Mouse (Mus musculus) activated CD4-positive, CD25-positive, alpha-beta regulatory T cell, adult 4 months (primary cell): ENCODE data around the gene Htatsf1. TPM values are rescaled to one million over a fixed set of nuclear protein-coding genes. Genes with fewer than 3 reads are reported as not detected.

Experiments
- ATAC-seq: one replicate; pipeline ENCODE4 v1.8.0; 2017
- polyA plus RNA-seq, 2 experiments: library from polyadenylated mRNA; unstranded; fragments of 100-300 nt; shearing (Covaris generic); gene quantifications; one replicate each; pipeline ENCODE4 v1.2.1; 2017

The Htatsf1 gene
- 10 to 100 TPM; 23.3 to 30.3 TPM for polyA plus RNA-seq

- ATAC-seq = peak; percentile 80
Observed at GRCm38 (mm10) chrX:57053174-57053992, at the start of gene Htatsf1. Gene Htatsf1 (plus strand): TSS chrX:57053583.

- no peak for ATAC-seq
Observed at GRCm38 (mm10) chrX:57012891-57013290, 40.5 kb upstream of the Htatsf1 start.

GRCm38 (mm10) chrX:57042774-57043173 is 10.6 kb upstream of the Htatsf1 start, which contains the start of gene Brs3:
Gene Brs3 (plus strand): TSS chrX:57043074.
- ATAC-seq = no peak

- no peak for ATAC-seq
Observed at GRCm38 (mm10) chrX:57043869-57044268, 9.5 kb upstream of the Htatsf1 start.

- no peak for ATAC-seq
Observed at GRCm38 (mm10) chrX:57052848-57053173, 572 bp upstream of the Htatsf1 start.

GRCm38 (mm10) chrX:57053993-57054385 is 606 bp downstream of the Htatsf1 start:
- ATAC-seq = peak; percentile 2

GRCm38 (mm10) chrX:57081496-57081895 is 28.1 kb downstream of the Htatsf1 start:
- no peak for ATAC-seq

- no peak for ATAC-seq
Observed at GRCm38 (mm10) chrX:57087806-57088205, 34.4 kb downstream of the Htatsf1 start, which contains the start of gene Vgll1. Gene Vgll1 (plus strand): TSS chrX:57088106.

GRCm38 (mm10) chrX:57103415-57103814 is 50.0 kb downstream of the Htatsf1 start:
- no peak for ATAC-seq

- no peak for ATAC-seq
Observed at GRCm38 (mm10) chrX:57106956-57107355, 53.6 kb downstream of the Htatsf1 start.

Other genes with a start within 250 kb of the Htatsf1 start
- under 1 TPM; 0.33 TPM for gene Map7d3, start 231.3 kb upstream of the Htatsf1 start, polyA plus RNA-seq
- gene Adgrg4, start 183.4 kb upstream of the Htatsf1 start, polyA plus RNA-seq = not detected
- gene Brs3, start 10.5 kb upstream of the Htatsf1 start, polyA plus RNA-seq = not detected
- not detected for gene Vgll1, start 34.5 kb downstream of the Htatsf1 start, polyA plus RNA-seq
- 10 to 100 TPM; 49.7 to 55.1 TPM for gene Cd40lg, start 158.6 kb downstream of the Htatsf1 start, polyA plus RNA-seq